Comparison of ENCODE assay signal across 16 mouse cellular contexts in genomic region chr16:18618297-18618696, GRCm38 (mm10). TPM values are rescaled to one million over a fixed set of nuclear protein-coding genes. Genes with fewer than 3 reads are reported as not detected.
DNase-seq lines count a peak whose midpoint lies in the region; TF ChIP-seq lines count a peak whose summit lies in the region.
"Had no signal": no experiment of that assay in that cellular context is flagged by ENCODE, and none has a peak within 500 bp of the region (broad histone marks: within the 10 kb centered on the region; RNA-seq: fewer than 3 reads in every experiment).

No protein-coding gene starts in this region.

- WGBS in cerebellum, adult 2 months: 63% methylated on average over 2 of the region's 2 CpGs

- DNase-seq in cerebellum, adult 11-12 months: peak; percentile 44
- DNase-seq in cerebellum, adult 2 months: no peak
- peak; percentile 84 for DNase-seq in heart, adult 11 months
- no peak for DNase-seq in heart, adult 9 months (ENCODE audit: low spot score in 2 of 2)
- peak; percentile 54 for DNase-seq in kidney, postnatal 10 days
- no peak for DNase-seq in kidney, postnatal 36 days
- peak; percentile 12 for DNase-seq in thymus, postnatal 4 days
- DNase-seq in thymus, postnatal 25 days: no peak

- no peak for TF ChIP-seq CTCF in cerebellum, adult 2 months (IDR thresholded peaks at IDR 0.05; ENCODE audit: borderline replicate concordance, insufficient read depth, low read depth, low read length)

- H3K27ac ChIP-seq in cerebellum, adult 2 months (ENCODE audit: insufficient read depth, low read length): no peak overlapping the region
- H3K27ac ChIP-seq: embryonic facial prominence, embryonic 15.5 days; forebrain, embryonic 10.5 days; gastrocnemius, adult 2 months; heart, embryonic 10.5 days; hindbrain, embryonic 13.5 days had no signal

- no peak for TF ChIP-seq POLR2A in cerebellum, adult 2 months (IDR thresholded peaks at IDR 0.05; ENCODE audit: borderline replicate concordance, insufficient read depth, low read length)

- H3K4me1 ChIP-seq in cerebellum, adult 2 months (ENCODE audit: control insufficient read depth, insufficient read depth, low read length): no peaks in the 10 kb centered on the region; the same call in none of the 2 replicates

- H3K27me3 ChIP-seq in cerebellum, adult 2 months (ENCODE audit: control insufficient read depth, insufficient read depth, low read length): no peaks in the 10 kb centered on the region

- H3K4me3 ChIP-seq in cerebellum, adult 2 months (replicated peaks; ENCODE audit: insufficient read depth, low read depth, low read length): no peak overlapping the region

RNA-seq across cellular contexts. Expression of gene Gp1bb, which starts 3.9 kb away (rescaled TPM):
- 2.1 and 2.5 TPM in 2 replicates for polyA plus RNA-seq in cerebellum, adult 2 months (2012; rRNA removed)
- polyA plus RNA-seq: CD4-positive, CD25-positive, alpha-beta regulatory T cell, adult 4 months had no signal

RNA-seq across cellular contexts. Expression of gene Gm49601, which starts 7.9 kb away (rescaled TPM):
- polyA plus RNA-seq in cerebellum, adult 2 months (2012; rRNA removed): 69.4 and 69.6 TPM in 2 replicates
- polyA plus RNA-seq: CD4-positive, CD25-positive, alpha-beta regulatory T cell, adult 4 months; G1E had no signal

RNA-seq across cellular contexts. Expression of gene Sept5, which starts 11.5 kb away (rescaled TPM):
- polyA plus RNA-seq in cerebellum, adult 2 months (2012; rRNA removed): 328 and 334 TPM in 2 replicates
- polyA plus RNA-seq: erythroblast, embryonic 14.5 days; G1E had no signal

RNA-seq across cellular contexts. Expression of gene Tbx1, which starts 27.8 kb away (rescaled TPM):
- 2.4 and 3.0 TPM in 2 replicates for polyA plus RNA-seq in cerebellum, adult 2 months (2012; rRNA removed)
- polyA plus RNA-seq: CD4-positive, CD25-positive, alpha-beta regulatory T cell, adult 4 months; erythroblast, embryonic 14.5 days; G1E had no signal

Comparison
In these comparisons a context has a peak if more than half of its experiments do, and no peak if none do; other contexts are left out.
1. DNase-seq: peak in cerebellum, adult 11-12 months (single experiment), heart, adult 11 months (single experiment), kidney, postnatal 10 days (single experiment) and thymus, postnatal 4 days (single experiment); none in cerebellum, adult 2 months (0 of 2), heart, adult 9 months (0 of 2), kidney, postnatal 36 days (0 of 2) and thymus, postnatal 25 days (single experiment).